Mouse (Mus musculus) mesoderm, embryonic 11.5 days (tissue): ENCODE measurements at regions not wholly inside any gene's neighbourhood (a gene's known extent, or its start where the extent isn't known, plus 50 kb on each side); places are given as distances from the start of the nearest gene placed in this dataset.

ENCODE experiments used
- DNase-seq: peaks from one replicate; pipeline ENCODE4 v3.0.0-alpha.2; 2012; ENCODE audit warnings: low read depth, low spot score

DNA sequence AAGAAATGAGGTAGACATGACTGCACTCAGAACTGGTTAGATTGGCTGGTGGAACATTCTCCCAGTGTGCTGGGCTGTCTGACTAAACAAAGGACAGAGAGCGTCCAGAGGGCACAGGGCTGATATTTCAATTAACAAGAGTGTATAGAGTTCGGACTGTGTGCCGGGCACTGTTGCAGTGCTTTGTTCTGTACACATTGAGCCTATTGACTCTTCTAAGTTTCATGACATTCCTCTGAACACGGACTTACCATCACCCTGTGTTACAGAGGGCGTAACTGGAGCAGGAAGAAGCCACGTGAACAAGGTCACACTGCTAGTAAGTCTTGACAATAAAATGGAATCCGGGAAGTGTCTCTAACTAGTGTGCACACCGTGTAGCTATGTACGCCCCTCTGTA is 92.1 kb upstream of the Barx2 start:
- DNase-seq = no peak

DNA sequence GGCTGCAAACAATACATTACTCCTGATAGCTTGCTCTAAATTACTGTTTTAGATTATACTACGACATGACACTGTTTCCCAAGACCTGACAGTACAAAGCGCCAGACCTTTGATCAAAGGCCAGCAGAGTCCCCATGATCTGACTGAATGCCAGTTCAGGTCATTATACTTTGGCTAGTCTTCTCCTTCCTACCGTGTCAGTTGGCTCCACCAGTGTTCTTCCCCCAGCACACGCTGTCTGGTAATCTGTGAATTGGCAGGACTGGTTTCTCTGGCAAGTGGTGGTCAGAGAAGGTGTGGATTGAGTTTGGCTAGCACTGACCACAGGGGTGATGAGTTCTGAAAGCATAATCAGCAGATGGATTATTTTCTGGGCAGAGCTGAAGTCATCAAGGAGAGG is 93.1 kb upstream of the Barx2 start:
- no peak for DNase-seq

GRCm38 (mm10) chr9:32010953-32011770 is 97.9 kb upstream of the Barx2 start:
- DNase-seq = peak; percentile 44

DNA sequence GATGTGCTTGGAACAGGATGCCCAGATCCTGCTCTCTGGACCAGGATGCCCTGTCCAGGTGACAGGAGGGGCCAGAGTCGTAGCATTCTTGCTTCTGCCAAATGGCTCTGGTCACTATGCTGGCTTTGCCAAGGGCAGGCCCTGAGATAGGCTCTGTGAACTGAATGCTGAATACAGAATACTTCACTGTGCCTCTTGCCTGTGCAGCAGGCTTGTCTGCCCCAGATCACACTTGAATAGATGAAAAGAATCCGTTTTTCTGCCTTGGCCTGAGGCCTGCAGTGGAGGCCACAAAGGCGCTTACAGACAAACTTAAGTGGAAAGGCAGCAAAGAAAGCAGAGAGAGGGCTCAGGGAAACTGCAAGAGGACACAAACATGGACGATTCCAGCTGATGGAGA is 99.7 kb upstream of the Arhgap32 start:
- DNase-seq = no peak

- DNase-seq = no peak
These were observed 97.9 kb upstream of the Arhgap32 start for GRCm38 (mm10) chr9:32018020-32018419.

GRCm38 (mm10) chr9:32019786-32020185 is 96.2 kb upstream of the Arhgap32 start:
- no peak for DNase-seq

DNA sequence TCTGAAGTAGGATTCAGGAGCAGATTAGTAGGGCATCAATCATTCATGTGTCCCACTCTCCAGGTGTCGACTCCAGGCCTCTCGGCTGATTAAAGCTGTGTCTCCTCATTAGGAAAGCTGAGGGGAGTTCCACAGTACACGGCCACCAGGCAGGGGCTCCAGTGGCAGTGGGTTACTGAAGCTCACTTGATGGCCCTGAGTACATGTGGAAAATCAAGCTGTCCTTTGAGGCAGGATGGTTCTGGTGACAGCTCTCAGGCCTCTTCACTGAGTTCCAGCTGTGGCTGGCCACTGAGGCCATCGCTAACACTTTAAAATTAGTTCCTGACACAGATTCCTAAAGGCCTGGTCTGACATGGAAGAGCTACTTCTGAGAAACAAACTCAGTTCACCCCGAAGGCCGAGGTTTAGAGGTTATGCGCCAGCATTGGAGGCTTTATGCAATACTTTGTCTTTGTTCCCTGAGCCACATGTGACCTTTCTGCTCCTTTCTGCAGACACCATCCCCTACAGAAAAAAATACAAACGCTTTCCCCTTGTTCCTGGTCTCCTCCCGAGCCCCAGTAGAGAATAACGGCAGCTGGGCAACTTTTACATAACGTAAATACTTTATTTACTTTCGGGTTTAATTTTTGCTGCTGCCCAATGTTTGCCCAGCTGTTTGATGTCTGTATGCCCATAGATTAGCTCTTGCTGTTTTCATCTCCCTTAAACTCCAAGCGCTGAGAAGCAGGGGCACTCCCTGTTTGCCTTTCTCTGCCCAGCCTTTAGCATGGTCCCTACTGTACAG is 94.8 kb upstream of the Arhgap32 start:
- no peak for DNase-seq

DNA sequence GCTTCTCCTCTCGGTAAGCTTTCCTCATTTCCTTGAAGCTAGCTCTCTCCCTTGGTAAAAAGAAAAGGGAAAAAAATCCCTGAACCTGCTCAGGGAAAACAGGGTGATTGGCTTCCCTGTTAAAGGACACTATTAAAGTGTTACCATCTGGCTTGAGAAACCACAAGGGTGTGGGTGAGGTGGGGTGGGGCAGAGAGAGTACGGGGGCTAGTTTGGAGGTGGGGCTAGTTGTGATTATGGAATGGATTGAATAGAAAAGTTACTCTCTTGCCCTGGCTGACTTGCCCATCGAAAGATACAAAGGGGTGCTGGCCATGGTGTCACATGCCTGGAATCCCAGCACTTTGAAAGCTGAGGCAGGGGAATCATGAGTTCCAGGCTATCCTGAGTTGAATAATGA is 94.2 kb upstream of the Arhgap32 start:
- no peak for DNase-seq

DNA sequence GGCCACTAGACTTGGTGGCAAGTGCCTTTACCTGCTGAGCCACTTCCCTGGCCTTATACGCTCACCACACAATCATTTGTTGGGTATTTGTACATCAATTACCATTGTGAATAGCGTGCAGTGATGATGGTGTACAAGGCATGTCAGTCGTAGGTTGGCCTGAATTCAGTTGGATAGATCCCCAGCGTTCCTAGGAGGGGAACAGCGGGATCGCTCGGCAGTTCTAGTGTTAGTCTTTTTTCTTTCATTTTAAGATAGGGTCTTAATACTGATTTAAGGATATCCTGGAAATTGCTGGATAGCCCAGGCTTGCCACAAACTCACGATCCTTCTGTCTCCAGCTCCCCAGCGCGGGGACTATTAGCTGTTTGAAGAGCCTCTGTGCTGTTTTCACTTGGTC is 92.9 kb upstream of the Arhgap32 start:
- DNase-seq = no peak

DNA sequence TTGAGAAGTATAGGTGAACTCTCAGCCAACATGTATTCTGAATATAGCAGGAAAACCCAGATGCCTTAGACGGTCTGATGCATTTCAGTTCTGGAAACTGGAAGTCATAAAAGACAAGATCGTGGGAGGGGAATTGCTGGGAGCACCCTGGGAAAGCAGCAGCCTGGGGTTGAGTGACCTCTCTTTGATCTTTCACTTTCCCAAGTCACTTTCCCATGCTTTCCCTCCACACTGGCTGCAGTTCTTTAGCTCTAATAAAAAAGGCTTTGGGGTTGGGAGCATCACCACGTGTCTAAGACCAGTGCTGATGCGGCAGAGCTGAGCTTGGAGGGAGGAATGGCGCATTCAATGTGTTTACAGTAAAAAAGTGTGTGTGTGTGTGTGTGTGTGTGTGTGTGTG is 91.2 kb upstream of the Arhgap32 start:
- peak; percentile 38 for DNase-seq

- no peak for DNase-seq
These were observed 88.0 kb upstream of the Arhgap32 start for GRCm38 (mm10) chr9:32027962-32028361.

DNA sequence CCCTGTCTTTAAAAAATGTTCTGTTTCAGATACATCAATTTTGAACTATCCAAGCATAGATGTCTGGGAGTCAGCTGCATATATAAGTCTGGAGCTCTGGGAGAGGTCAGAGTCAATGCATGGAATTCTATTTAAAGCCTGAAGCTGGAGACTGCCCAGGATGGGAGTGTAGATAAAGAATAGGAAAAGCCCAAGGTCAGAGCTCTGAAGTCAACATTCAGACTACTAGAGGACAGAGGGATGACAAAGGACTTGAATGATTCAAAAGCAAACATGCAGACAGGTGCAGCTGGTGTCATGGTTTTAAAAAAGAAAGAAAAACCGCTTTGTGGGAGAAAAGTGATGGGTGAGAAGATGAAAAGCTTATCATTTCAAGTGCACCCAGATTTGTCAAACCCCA is 86.9 kb upstream of the Arhgap32 start:
- no peak for DNase-seq

- DNase-seq = no peak
These were observed 86.2 kb upstream of the Arhgap32 start for GRCm38 (mm10) chr9:32029786-32030185.

- no peak for DNase-seq
These were observed 85.7 kb upstream of the Arhgap32 start for GRCm38 (mm10) chr9:32030203-32030602.

DNA sequence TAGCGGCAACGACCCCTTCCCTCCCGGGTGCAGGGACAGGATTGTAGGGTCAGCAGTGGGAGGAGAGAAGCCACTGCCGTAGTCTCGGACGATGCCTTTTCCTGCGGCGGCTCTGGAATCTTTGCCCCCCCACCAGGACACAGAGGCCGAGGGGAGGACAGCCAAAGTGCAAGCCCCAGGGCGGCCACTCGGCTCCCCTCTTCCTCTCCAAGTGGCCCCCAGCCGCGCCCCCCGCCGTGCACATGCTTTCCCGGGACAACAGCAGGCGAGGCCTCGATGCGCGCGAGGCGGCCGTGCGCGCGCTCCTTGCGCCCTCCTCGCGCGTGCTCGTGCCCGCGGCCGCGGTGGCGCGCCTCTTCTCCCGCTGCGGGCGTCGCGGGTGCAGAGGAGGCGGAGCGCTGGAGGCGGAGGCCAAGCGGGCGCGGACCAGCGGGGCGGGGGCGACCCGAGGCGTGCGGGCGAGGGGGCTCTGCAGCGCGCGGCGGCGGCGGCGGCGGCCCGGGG is 83.9 kb upstream of the Arhgap32 start:
- peak; percentile 92 for DNase-seq

- DNase-seq = peak; percentile 59
These were observed 83.3 kb upstream of the Arhgap32 start for GRCm38 (mm10) chr9:32032521-32033185.

DNA sequence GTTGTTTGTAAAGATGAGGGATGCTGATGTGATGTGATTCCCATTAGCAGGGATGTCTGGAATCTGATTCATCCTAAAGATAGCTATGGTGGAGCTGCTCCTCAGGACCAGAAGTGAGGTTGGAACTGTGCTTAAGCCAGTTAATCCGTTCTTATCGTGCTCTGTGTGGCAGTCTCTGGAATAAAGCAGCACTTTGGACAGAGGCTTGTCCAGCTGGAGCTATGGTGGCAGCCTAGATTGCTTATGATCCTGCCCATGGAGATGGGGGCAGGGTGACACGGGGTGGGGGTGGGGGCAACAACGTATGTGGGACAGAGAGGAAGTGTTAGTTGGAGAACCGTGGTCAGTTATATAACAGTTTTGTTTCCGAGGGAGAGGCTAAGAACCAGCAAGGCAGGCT is 82.0 kb upstream of the Arhgap32 start:
- peak; percentile 22 for DNase-seq

- no peak for DNase-seq
These were observed 75.9 kb upstream of the Arhgap32 start for GRCm38 (mm10) chr9:32039999-32040398.

- no peak for DNase-seq
These were observed 72.6 kb upstream of the Arhgap32 start for GRCm38 (mm10) chr9:32043344-32043743.

- DNase-seq = no peak
These were observed 69.1 kb upstream of the Arhgap32 start for GRCm38 (mm10) chr9:32046791-32047190.

DNA sequence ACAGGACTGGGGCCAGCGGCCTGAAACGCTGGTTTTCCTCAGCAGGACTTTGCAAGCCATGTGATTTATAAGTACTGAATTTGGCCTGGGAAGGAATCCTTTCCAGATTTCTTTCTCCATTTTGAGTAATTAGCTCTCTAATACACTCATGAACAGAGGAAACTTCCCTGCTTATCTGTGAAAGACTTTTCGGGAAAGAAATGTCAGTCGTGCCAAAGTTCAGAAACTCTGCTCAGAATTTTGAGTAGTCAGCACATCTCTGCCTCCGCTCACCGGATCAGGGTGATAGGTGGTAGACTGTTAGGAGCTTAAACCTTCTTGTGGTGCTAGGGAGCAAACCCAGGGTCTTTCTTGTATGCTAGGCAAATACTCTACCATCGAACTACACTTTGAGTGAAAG is 67.0 kb upstream of the Arhgap32 start:
- DNase-seq = no peak

DNA sequence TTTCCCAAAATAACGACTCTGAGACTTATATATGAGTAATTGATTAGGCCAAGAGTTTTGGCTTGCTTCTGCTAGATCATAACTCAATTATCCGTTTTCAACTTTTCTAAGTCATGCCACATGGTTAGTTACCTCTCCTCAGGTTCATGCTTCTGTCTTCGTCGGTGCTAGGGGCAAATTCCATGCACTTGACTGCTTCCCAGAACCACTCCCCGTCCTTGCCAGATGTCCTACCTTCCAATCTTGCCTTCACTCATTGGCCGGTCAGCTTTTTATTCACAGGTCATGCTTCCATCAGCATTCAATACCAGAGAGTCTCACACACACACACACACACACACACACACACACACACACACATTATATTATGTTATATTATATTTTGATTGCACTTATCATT is 66.4 kb upstream of the Arhgap32 start:
- no peak for DNase-seq
